Mouse (Mus musculus) brain, embryonic 14.5 days (tissue): ENCODE data around the gene Gja3.

Source experiments
- CTCF ChIP-seq: fragments of 200-500 bp; IDR thresholded peaks from 2 replicates; pipeline ENCODE4 v1.5.1; 2012; ENCODE audit warnings: inconsistent platforms, mild to moderate bottlenecking, moderate library complexity, borderline replicate concordance; ENCODE audit not compliant: insufficient read depth, insufficient read length; ENCODE audit errors: extremely low read depth
- POLR2A ChIP-seq: fragments of 200-500 bp; IDR thresholded peaks from 2 replicates; pipeline ENCODE4 v1.6.1; 2012; ENCODE audit warnings: mild to moderate bottlenecking, inconsistent platforms, borderline replicate concordance; ENCODE audit not compliant: poor library complexity, insufficient read depth, insufficient read length, severe bottlenecking; ENCODE audit errors: extremely low read depth

GRCm38 (mm10) chr14:57057204-57057562 is 717 bp downstream of the Gja3 start:
- TF ChIP-seq CTCF: no peak
- no peak for TF ChIP-seq POLR2A
